10 mouse cellular contexts compared by ENCODE assay signal in genomic region chr11:105549164-105550121, GRCm38 (mm10). TPM values are rescaled to one million over a fixed set of nuclear protein-coding genes. Genes with fewer than 3 reads are reported as not detected.
A peak's percentile ranks its signal among the peaks of the same experiment; 100 is the strongest.
DNase-seq lines count a peak whose midpoint lies in the region; ATAC-seq lines count a peak whose summit lies in the region.
"Had no signal": no experiment of that assay in that cellular context is flagged by ENCODE, and none has a peak within 500 bp of the region (broad histone marks: within the 10 kb centered on the region; RNA-seq: fewer than 3 reads in every experiment).

No protein-coding gene starts in this region.

- H3K27me3 ChIP-seq in lung, embryonic 15.5 days: 0 out of 2 replicates have a peak, but pooled peaks cover 3% of the 10 kb centered on the region
- H3K27me3 ChIP-seq: limb, embryonic 15.5 days had no signal

- H3K36me3 ChIP-seq in lung, embryonic 15.5 days: no peaks in the 10 kb centered on the region
- H3K36me3 ChIP-seq: limb, embryonic 15.5 days had no signal

- peaks cover 19% of the 10 kb centered on the region for H3K4me1 ChIP-seq in lung, embryonic 15.5 days

- no peak overlapping the region for H3K27ac ChIP-seq in lung, embryonic 15.5 days
- H3K27ac ChIP-seq: heart, adult 2 months; limb, embryonic 15.5 days had no signal

- 43% methylated on average over 9 of the region's 9 CpGs for WGBS in lung, embryonic 15.5 days

- intact Hi-C loops in heart, postnatal 36 days (cut with DNase I): no loop called here

- peak; percentile 90 for ATAC-seq in lung, embryonic 15.5 days (ENCODE audit: borderline replicate concordance, extremely low read depth, low FRiP score, low TSS enrichment)

- H3K4me2 ChIP-seq in lung, embryonic 15.5 days: no peak overlapping the region
- H3K4me2 ChIP-seq: limb, embryonic 15.5 days had no signal

- no peak overlapping the region for H3K9ac ChIP-seq in lung, embryonic 15.5 days
- H3K9ac ChIP-seq: limb, embryonic 15.5 days had no signal

- H3K9me3 ChIP-seq in lung, embryonic 15.5 days: no peaks in the 10 kb centered on the region
- H3K9me3 ChIP-seq: limb, embryonic 15.5 days had no signal

- no peak overlapping the region for H3K4me3 ChIP-seq in lung, embryonic 15.5 days
- H3K4me3 ChIP-seq: heart, adult 2 months; limb, embryonic 15.5 days had no signal

- peak; percentile 87 for DNase-seq in heart, adult 11 months
- no peak for DNase-seq in heart, postnatal 36 days
- peak; percentile 94 for DNase-seq in adipocyte (ENCODE audit: low spot score)
- DNase-seq in kidney, adult 11 months: peak; percentile 79
- no peak for DNase-seq in thymus, postnatal 36 days
- no peak for DNase-seq in testis, postnatal 14 days (ENCODE audit: low spot score)
- no peak for DNase-seq in spleen, postnatal 10 days (ENCODE audit: low spot score in 2 of 2)

RNA-seq across cellular contexts. Expression of gene Tanc2, which starts 40.3 kb away (rescaled TPM):
- total RNA-seq in heart, postnatal 36 days (2021): 10 to 100 TPM; 10.6 to 13.3 TPM
- polyA plus RNA-seq in lung, embryonic 15.5 days (2015; fragmentation: Nextera tagmentation; extraction: Ambion mirVana): 13.8 and 13.9 TPM in 2 replicates

Comparison
In these comparisons a context has a peak if more than half of its experiments do, and no peak if none do; other contexts are left out.
1. DNase-seq: peak in heart, adult 11 months (single experiment), adipocyte (single experiment) and kidney, adult 11 months (single experiment); none in heart, postnatal 36 days (0 of 2), thymus, postnatal 36 days (0 of 2), testis, postnatal 14 days (single experiment) and spleen, postnatal 10 days (0 of 2).